Mouse (Mus musculus) forebrain, postnatal 0 days (tissue): ENCODE measurements around the gene Frmd5. TPM values are rescaled to one million over a fixed set of nuclear protein-coding genes. Genes with fewer than 3 reads are reported as not detected.
"Not testable (repeated sequence)": the region's sequence is repeated elsewhere in the genome, so short reads cannot be mapped to it uniquely, and the experiment has no call there.

Experiments
- ATAC-seq: fragments of 200-750 bp; cut with Nextera tagmentation; 2 replicates; pipeline ENCODE4 v1.8.0; 2017; ENCODE audit warnings: mild to moderate bottlenecking, moderate library complexity
- DNase-seq: peaks from one replicate; pipeline ENCODE4 v3.0.0-alpha.2; 2015
- H3K27ac ChIP-seq: fragments of 300-500 bp; sonication (generic); 2 replicates; pipeline ENCODE4 v1.5.1; 2014; ENCODE audit warnings: low read depth, mild to moderate bottlenecking, antibody characterized with exemption, low read length, moderate library complexity, mixed read lengths
- H3K27me3 ChIP-seq: fragments of 300-500 bp; sonication (generic); 2 replicates; pipeline ENCODE4 v1.6.1; 2014; ENCODE audit warnings: mild to moderate bottlenecking, low read length, mixed read lengths; ENCODE audit not compliant: insufficient read depth
- H3K36me3 ChIP-seq: fragments of 300-500 bp; sonication (generic); 2 replicates; pipeline ENCODE4 v1.6.1; 2014; ENCODE audit warnings: mild to moderate bottlenecking, moderate library complexity; ENCODE audit not compliant: insufficient read depth
- H3K4me1 ChIP-seq: fragments of 300-500 bp; sonication (generic); 2 replicates; pipeline ENCODE4 v1.6.1; 2014; ENCODE audit warnings: antibody characterized with exemption; ENCODE audit not compliant: insufficient read depth
- H3K4me2 ChIP-seq: fragments of 300-500 bp; sonication (generic); 2 replicates; pipeline ENCODE4 v1.6.1; 2014; ENCODE audit warnings: low read depth, mild to moderate bottlenecking, moderate library complexity
- H3K4me3 ChIP-seq: fragments of 300-500 bp; sonication (generic); 2 replicates; pipeline ENCODE4 v1.5.1; 2014; ENCODE audit warnings: low read depth, low read length, mixed read lengths
- H3K9ac ChIP-seq: fragments of 300-500 bp; sonication (generic); 2 replicates; pipeline ENCODE4 v1.6.1; 2014; ENCODE audit warnings: mild to moderate bottlenecking
- H3K9me3 ChIP-seq: fragments of 300-500 bp; sonication (generic); 2 replicates; pipeline ENCODE4 v1.6.1; 2016; ENCODE audit warnings: low read length
- CTCF ChIP-seq: sonication (generic); IDR thresholded peaks from 2 replicates; pipeline ENCODE4 v1.5.1; 2016; ENCODE audit warnings: antibody characterized with exemption, control low read depth, low read depth
- WGBS: fragments of 180-500 bp; shearing (Covaris S2); extraction: QIAGEN DNeasy Blood & Tissue Kit; methylation state at CpG from one replicate; pipeline ENCODE4 v1.1.7; 2014; 5-methylcytosine and 5-hydroxymethylcytosine counted together
- polyA plus RNA-seq: library from polyadenylated mRNA; unstranded; fragments of >200 nt; fragmentation: Nextera tagmentation; extraction: Ambion mirVana; gene quantifications from 2 replicates; pipeline ENCODE4 v1.2.1, GENCODE M21; 2015
- total RNA-seq: library from RNA; depleted of rRNA; stranded (reverse); fragments of >200 nt; gene quantifications from 2 replicates; pipeline ENCODE4 v1.2.3, GENCODE M21; 2014

Frmd5 gene
- total and polyA plus RNA-seq, 2 experiments from 2014 or later: 15.7 to 53.3 TPM

DNA sequence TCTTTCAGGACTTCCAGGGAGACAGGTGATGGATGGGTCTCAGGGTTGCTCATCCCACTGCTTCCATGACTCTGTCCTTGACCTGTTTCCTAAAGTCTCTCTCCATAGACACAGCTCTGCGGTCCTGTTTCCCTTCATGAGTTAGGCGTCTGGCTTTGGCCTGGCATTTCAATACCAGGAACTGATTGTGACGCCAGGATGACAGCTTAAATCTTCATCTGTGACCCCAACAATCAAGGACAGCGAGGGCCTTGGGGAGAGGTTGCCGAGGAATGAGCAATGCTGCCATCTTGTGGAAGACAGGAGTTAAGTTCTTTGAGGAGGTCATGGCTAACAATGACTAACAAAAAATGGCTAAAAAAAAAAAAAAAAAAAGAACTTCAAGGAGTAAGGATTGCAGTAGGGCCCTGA lies 25.6 kb upstream of the Frmd5 start:
- no peaks in the 10 kb centered on the region for H3K9me3 ChIP-seq
- H3K4me1 ChIP-seq: no peaks in the 10 kb centered on the region
- peak; percentile 82 for ATAC-seq
- no peak overlapping the region for H3K4me2 ChIP-seq
- DNase-seq: peak; percentile 81
- no peaks in the 10 kb centered on the region for H3K27me3 ChIP-seq
- H3K9ac ChIP-seq: no peak overlapping the region
- no peak overlapping the region for H3K27ac ChIP-seq
- TF ChIP-seq CTCF: peak; percentile 92
- 7% methylated on average over 5 of the region's 5 CpGs for WGBS
- no peak overlapping the region for H3K4me3 ChIP-seq
- H3K36me3 ChIP-seq: no peaks in the 10 kb centered on the region

DNA sequence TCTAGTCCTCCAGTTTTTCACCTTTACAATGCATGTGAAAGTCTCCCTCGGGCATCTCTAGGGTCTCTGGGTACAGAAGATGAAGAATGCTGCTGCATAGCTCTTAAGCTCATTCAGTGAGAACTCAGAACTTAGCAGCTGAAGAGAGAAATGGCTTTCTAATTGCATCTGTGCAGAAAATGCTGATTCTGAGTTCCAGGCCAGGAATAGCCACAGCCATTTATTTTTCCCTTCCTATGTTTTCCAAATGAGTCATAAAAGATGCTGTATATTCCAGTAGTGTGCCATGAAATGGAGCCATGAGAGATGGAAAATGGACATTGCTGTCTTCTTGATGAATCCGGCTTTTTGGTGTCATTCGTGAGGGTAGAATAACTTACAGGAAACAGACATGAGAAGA lies 21.5 kb upstream of the Frmd5 start:
- no peak for DNase-seq
- no peak for TF ChIP-seq CTCF
- Histone ChIP-seq H3K27me3 (no peaks in the 10 kb centered on the region), H3K4me1 (no peaks in the 10 kb centered on the region), H3K9me3 (no peaks in the 10 kb centered on the region), H3K4me3 (no peak overlapping the region), H3K4me2 (no peak overlapping the region), H3K9ac (no peak overlapping the region), H3K27ac (no peak overlapping the region), H3K36me3 (no peaks in the 10 kb centered on the region)
- no peak for ATAC-seq
- 85% methylated on average over 3 of the region's 3 CpGs for WGBS

GRCm38 (mm10) chr2:121826189-121826588 lies 19.3 kb upstream of the Frmd5 start:
- ATAC-seq (no peak; the same call in 1 of the 2 replicates), DNase-seq (no peak)
- no peak for TF ChIP-seq CTCF
- Histone ChIP-seq H3K9ac (no peak overlapping the region), H3K4me2 (no peak overlapping the region), H3K27ac (no peak overlapping the region), H3K27me3 (no peaks in the 10 kb centered on the region), H3K36me3 (no peaks in the 10 kb centered on the region), H3K4me1 (no peaks in the 10 kb centered on the region), H3K9me3 (no peaks in the 10 kb centered on the region), H3K4me3 (no peak overlapping the region)
- 26% methylated on average over 2 of the region's 2 CpGs for WGBS

DNA sequence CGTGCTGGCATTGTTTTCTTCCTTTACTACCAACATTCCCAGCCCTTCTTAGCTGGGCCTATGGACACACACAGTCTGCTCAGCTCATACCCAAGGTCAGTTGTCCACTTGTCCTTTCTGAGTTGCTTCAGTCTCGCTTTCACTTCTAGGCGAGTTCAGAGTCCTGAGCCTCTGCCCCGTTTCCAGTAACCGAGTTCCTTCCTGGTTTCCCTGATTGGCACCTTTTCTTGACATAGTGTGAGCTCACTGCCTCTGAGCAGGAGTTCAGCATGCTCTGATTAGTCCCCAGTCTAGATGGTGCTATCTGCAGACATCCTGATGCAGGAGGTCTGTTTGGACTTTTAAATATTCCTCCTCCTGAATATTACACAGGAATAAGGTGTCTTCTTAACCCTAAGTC lies 17.8 kb upstream of the Frmd5 start:
- no peak for ATAC-seq
- Histone ChIP-seq H3K36me3 (no peaks in the 10 kb centered on the region), H3K9me3 (no peaks in the 10 kb centered on the region), H3K9ac (no peak overlapping the region), H3K27me3 (no peaks in the 10 kb centered on the region), H3K27ac (no peak overlapping the region), H3K4me2 (no peak overlapping the region), H3K4me3 (no peak overlapping the region), H3K4me1 (no peaks in the 10 kb centered on the region)
- TF ChIP-seq CTCF: no peak
- 66% methylated on average over 5 of the region's 5 CpGs for WGBS
- no peak for DNase-seq

DNA sequence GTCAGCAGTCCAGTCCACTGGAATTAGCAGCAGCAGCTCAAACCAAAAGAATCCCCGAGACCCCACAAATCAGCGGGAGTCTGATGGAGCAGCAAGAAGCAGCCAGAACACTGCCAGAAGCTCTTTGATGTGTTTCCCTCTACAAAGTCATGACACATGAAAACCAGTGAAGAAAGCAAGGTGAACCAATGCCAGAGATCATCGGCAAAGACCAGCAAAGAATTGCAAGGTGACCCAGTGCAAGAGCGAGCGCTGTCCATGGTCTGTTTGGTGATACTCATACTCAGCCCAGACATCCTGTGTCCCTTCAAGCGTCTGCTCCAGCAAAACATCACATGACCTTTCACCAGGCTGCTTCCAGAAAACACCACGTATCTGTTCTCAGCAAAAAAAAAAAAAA lies 14.9 kb upstream of the Frmd5 start:
- no peaks in the 10 kb centered on the region for H3K36me3 ChIP-seq
- H3K27me3 ChIP-seq: no peaks in the 10 kb centered on the region
- H3K9me3 ChIP-seq: no peaks in the 10 kb centered on the region
- ATAC-seq (no peak), DNase-seq (no peak)
- no peak overlapping the region for H3K4me3 ChIP-seq
- no peaks in the 10 kb centered on the region for H3K4me1 ChIP-seq
- 93% methylated on average over 7 of the region's 7 CpGs for WGBS
- H3K9ac ChIP-seq: no peak overlapping the region
- no peak overlapping the region for H3K27ac ChIP-seq
- no peak for TF ChIP-seq CTCF
- no peak overlapping the region for H3K4me2 ChIP-seq

DNA sequence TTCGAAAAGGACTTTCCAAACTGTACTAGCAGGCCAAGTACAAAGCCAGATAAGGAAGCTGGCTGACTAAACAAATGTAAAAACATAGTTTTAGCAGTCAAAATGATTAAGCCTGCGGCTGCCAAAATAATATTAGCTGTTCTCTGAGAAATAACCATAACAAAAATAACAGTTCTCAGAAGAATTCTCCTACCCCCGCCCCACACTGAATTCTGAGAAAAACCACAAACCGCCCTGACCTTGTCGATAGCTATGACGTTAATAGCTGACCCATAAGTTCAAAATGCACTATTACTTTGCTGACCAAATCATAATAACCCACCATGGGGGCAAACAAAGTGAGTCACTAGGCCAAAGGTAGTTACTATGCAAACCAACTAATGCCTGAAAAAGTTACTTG lies 4.0 kb upstream of the Frmd5 start:
- H3K27ac ChIP-seq, ATAC-seq, H3K36me3 ChIP-seq, DNase-seq, H3K9ac ChIP-seq, H3K9me3 ChIP-seq, H3K4me2 ChIP-seq, H3K4me3 ChIP-seq, H3K4me1 ChIP-seq, H3K27me3 ChIP-seq: not testable (repeated sequence)
- WGBS: 92% methylated on average over 6 of the region's 6 CpGs

DNA sequence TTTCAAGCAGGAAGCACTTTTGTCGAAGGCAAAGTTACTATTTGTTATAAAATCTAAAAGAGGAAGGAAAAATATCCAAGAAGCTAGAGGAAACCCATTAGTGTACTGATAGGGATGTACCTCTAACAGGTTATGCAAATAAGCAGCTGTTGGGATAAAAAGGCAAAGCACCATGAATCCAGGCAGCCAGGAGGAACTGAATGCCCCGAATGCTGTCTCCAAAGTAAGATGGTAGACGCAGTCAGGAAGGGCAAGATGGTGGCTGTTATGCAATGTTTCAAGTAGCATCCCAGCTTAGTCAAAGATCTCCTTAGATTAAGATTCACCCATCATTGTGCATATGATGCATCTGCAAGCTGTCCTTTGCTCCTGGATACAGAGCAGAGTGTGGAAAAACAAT lies 2.2 kb upstream of the Frmd5 start:
- DNase-seq: no peak
- Histone ChIP-seq H3K36me3 (no peaks in the 10 kb centered on the region), H3K4me1 (no peaks in the 10 kb centered on the region), H3K9ac (no peak overlapping the region), H3K27ac (no peak overlapping the region), H3K4me2 (no peak overlapping the region), H3K4me3 (no peak overlapping the region), H3K27me3 (no peaks in the 10 kb centered on the region), H3K9me3 (no peaks in the 10 kb centered on the region)
- ATAC-seq: no peak
- TF ChIP-seq CTCF: no peak
- 81% methylated on average over 3 of the region's 3 CpGs for WGBS
